Mouse (Mus musculus) myocyte (in vitro differentiated cells): ENCODE results near the gene Fcer2a.

Experiments used
- POLR2A ChIP-seq: IDR thresholded peaks from one replicate; pipeline ENCODE4 v1.6.1; 2011; ENCODE audit warnings: low read depth, mild to moderate bottlenecking, control low read depth, moderate library complexity; ENCODE audit not compliant: insufficient read length
- POLR2AphosphoS2 ChIP-seq: IDR thresholded peaks from one replicate; pipeline ENCODE4 v1.6.1; 2011; ENCODE audit warnings: low read depth, control low read depth; ENCODE audit not compliant: insufficient read length
- SRF ChIP-seq: IDR thresholded peaks from one replicate; pipeline ENCODE4 v1.6.1; 2011; ENCODE audit warnings: low read depth; ENCODE audit not compliant: control insufficient read depth, insufficient read length
- USF1 ChIP-seq: IDR thresholded peaks from one replicate; pipeline ENCODE4 v1.6.1; 2011; ENCODE audit warnings: low read depth, mild to moderate bottlenecking, control low read depth, moderate library complexity

- TF ChIP-seq POLR2A = no peak
- no peak for TF ChIP-seq USF1
- no peak for TF ChIP-seq POLR2AphosphoS2
- no peak for TF ChIP-seq SRF
These were observed 8.6 kb downstream of the Fcer2a start for GRCm38 (mm10) chr8:3685422-3685821.
